Mouse (Mus musculus) intestine, postnatal 0 days (tissue): ENCODE results near the gene Aars2. TPM values are rescaled to one million over a fixed set of nuclear protein-coding genes. Genes with fewer than 3 reads are reported as not detected.
A peak's percentile ranks its signal among the peaks of the same experiment; 100 is the strongest.

Source experiments
- ATAC-seq: fragments of 200-750 bp; cut with Nextera tagmentation; 2 replicates; pipeline ENCODE4 v1.8.0; 2017; ENCODE audit warnings: mild to moderate bottlenecking, moderate TSS enrichment, moderate library complexity
- H3K27ac ChIP-seq: fragments of 300-500 bp; sonication (generic); 2 replicates; pipeline ENCODE4 v1.5.1; 2014; ENCODE audit warnings: mild to moderate bottlenecking, low read depth, low read length, moderate library complexity
- H3K27me3 ChIP-seq: fragments of 300-500 bp; sonication (generic); replicated peaks from 2 replicates; pipeline ENCODE4 v1.6.1; 2014; ENCODE audit warnings: low read length, mixed read lengths; ENCODE audit not compliant: control insufficient read depth, insufficient read depth
- H3K36me3 ChIP-seq: fragments of 300-500 bp; sonication (generic); 2 replicates; pipeline ENCODE4 v1.6.1; 2014; ENCODE audit warnings: mild to moderate bottlenecking, moderate library complexity; ENCODE audit not compliant: control insufficient read depth, insufficient read depth
- H3K4me1 ChIP-seq: fragments of 300-500 bp; sonication (generic); replicated peaks from 2 replicates; pipeline ENCODE4 v1.6.1; 2014; ENCODE audit warnings: antibody characterized with exemption, low read length, mixed read lengths; ENCODE audit not compliant: control insufficient read depth, insufficient read depth
- H3K4me2 ChIP-seq: fragments of 300-500 bp; sonication (generic); replicated peaks from 2 replicates; pipeline ENCODE4 v1.6.1; 2014; ENCODE audit warnings: low read depth, mild to moderate bottlenecking, moderate library complexity
- H3K4me3 ChIP-seq: fragments of 300-500 bp; sonication (generic); 2 replicates; pipeline ENCODE4 v1.5.1; 2014; ENCODE audit warnings: low read depth, low read length
- H3K9ac ChIP-seq: fragments of 300-500 bp; sonication (generic); 2 replicates; pipeline ENCODE4 v1.6.1; 2014; ENCODE audit warnings: mild to moderate bottlenecking, low read depth, low read length
- H3K9me3 ChIP-seq: fragments of 300-500 bp; sonication (generic); 2 replicates; pipeline ENCODE4 v1.6.1; 2016; ENCODE audit warnings: mixed run types; ENCODE audit not compliant: control insufficient read depth
- CTCF ChIP-seq: sonication (generic); IDR thresholded peaks from 2 replicates; pipeline ENCODE4 v1.5.1; 2016; ENCODE audit warnings: low read depth, mild to moderate bottlenecking, control low read depth, antibody characterized with exemption, moderate library complexity
- WGBS: fragments of 180-500 bp; shearing (Covaris S2); extraction: QIAGEN DNeasy Blood & Tissue Kit; methylation state at CpG from one replicate; pipeline ENCODE4 v1.1.7; 2014; 5-methylcytosine and 5-hydroxymethylcytosine counted together
- polyA plus RNA-seq: library from polyadenylated mRNA; unstranded; fragments of >200 nt; fragmentation: Nextera tagmentation; extraction: Ambion mirVana; gene quantifications from 2 replicates; pipeline ENCODE4 v1.2.1, GENCODE M21; 2015

Aars2 gene
- polyA plus RNA-seq, 1 experiment from 2014 or later = 4.0 TPM

DNA sequence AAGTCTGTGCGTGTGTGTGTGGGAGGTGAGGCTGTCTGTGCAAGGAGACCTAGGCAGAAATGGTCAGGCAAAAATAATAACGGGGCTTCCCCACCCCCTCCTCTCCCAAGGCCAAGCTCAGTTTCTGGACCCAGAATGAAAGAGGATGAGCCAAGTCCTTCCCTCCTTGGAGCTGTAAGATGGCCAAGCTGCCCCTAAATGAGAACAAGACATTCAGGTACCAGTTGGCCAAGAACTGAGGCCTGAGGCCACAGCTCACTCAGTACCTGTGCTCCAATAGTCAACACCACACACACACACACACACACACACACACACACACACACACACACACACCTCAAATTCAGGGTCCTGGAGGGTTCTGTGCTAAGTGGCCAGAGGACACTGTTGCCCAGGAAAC is 36.1 kb downstream of the Aars2 start:
- Histone ChIP-seq H3K4me3 (no peak overlapping the region), H3K4me1 (no peaks in the 10 kb centered on the region), H3K27ac (no peak overlapping the region), H3K36me3 (peaks cover 3% of the 10 kb centered on the region; the same call in 1 of the 2 replicates), H3K27me3 (peaks cover 59% of the 10 kb centered on the region), H3K9me3 (no peaks in the 10 kb centered on the region), H3K9ac (no peak overlapping the region), H3K4me2 (no peak overlapping the region)
- no peak for TF ChIP-seq CTCF
- WGBS = 59% methylated on average over 2 of the region's 2 CpGs
- no peak for ATAC-seq

DNA sequence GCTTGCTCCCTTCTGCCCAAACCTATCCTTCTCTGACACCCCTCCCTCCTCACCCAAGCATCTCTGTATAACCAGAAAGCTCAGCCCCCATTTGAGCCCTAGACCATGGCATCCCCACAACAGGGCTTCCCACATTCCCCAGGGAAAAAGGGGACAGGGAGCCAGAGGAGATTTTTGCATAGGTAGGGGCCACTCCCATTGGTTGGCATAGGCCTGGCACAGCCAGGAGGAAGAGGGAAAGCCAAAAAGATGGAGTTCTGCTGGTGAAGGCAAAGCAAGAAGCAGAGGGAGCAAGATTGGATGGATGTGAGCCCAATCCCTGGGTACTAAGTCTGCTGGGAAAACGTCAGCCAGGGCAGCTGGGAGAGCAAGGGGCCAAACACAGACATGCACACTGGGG is 36.5 kb downstream of the Aars2 start:
- ATAC-seq = no peak
- Histone ChIP-seq H3K27me3 (peaks cover 63% of the 10 kb centered on the region), H3K36me3 (peaks cover 3% of the 10 kb centered on the region; the same call in 1 of the 2 replicates), H3K9me3 (no peaks in the 10 kb centered on the region), H3K9ac (no peak overlapping the region), H3K4me3 (no peak overlapping the region), H3K4me1 (no peaks in the 10 kb centered on the region), H3K4me2 (no peak overlapping the region), H3K27ac (no peak overlapping the region)
- no peak for TF ChIP-seq CTCF
- WGBS = 65% methylated on average over 1 of the region's 1 CpGs

DNA sequence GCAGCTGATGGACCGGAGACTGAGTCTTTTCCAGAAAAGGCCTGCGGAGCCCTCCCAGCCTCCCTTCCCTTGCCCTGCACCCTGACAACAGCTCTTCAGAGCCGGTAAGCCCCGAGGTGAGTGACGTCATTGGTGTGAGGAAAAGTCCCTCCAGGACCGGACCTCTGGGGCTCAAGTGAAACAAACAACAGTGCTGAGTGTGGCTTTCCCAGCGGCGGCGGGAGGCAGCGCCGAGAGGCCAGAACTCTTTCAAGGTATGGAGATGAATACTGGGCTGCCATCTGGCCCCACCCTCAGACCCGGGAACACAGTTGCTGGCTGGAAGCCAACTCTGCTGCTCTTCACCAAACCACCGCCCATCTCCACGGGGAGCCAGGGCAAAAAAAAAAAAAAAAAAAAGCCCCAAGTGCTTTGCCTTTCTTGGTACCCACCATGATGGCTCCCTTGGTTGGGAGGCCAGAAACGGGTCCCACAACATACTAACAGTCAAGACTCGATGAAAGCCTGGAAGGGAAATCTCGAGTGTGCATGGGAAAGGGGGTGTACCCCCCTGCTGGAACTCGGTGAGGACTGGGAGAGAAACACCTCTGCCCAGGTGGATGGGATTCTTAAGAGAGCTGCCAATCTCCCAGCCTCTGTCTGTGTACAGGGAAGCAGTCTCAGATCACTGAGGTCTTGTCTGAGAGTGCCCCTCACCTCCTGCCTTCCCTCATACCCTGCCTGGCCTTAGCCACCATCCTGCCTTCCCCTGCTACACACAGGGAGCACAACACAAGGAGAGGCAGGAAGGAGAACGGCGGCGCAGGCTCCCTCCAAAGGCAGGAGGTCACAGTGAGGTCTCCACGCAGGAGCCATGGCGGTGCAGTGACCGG is 37.6 kb downstream of the Aars2 start:
- WGBS = 27% methylated on average over 24 of the region's 24 CpGs
- no peak overlapping the region for H3K9ac ChIP-seq
- H3K4me3 ChIP-seq = no peak overlapping the region
- H3K27me3 ChIP-seq = peaks cover 74% of the 10 kb centered on the region
- H3K36me3 ChIP-seq = peaks cover 3% of the 10 kb centered on the region; the same call in 1 of the 2 replicates
- H3K4me1 ChIP-seq = no peaks in the 10 kb centered on the region
- TF ChIP-seq CTCF = no peak
- no peaks in the 10 kb centered on the region for H3K9me3 ChIP-seq
- H3K4me2 ChIP-seq = 0 out of 2 replicates have a peak overlapping the region, but pooled peaks have one; percentile 35
- no peak overlapping the region for H3K27ac ChIP-seq
- no peak for ATAC-seq

DNA sequence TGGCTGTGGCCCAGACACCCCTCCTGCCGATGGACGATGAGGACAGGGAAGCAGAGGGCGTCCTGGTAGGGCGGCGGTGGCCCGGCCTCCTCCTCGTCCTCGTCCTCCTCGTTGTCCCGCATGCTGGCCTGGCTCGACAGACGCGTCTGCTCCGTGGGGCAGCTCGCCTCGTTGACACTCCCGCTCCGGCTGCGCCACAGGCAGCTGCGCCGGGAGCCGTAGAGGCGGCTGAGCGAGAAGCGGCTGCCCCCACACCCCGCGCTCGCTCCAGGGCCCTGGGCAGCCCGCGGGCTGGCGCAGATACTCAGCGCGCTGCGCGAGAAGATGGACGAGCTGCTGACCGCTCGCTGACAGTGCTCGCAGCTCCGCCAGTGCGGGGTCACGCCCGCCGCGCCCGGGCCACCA is 38.2 kb downstream of the Aars2 start:
- Histone ChIP-seq H3K36me3 (peaks cover 3% of the 10 kb centered on the region; the same call in 1 of the 2 replicates), H3K4me3 (peak overlapping the region; percentile 24), H3K27me3 (peaks cover 77% of the 10 kb centered on the region), H3K9me3 (no peaks in the 10 kb centered on the region), H3K4me1 (no peaks in the 10 kb centered on the region), H3K27ac (no peak overlapping the region), H3K4me2 (peak overlapping the region; percentile 35), H3K9ac (no peak overlapping the region)
- ATAC-seq = no peak
- WGBS = 28% methylated on average over 46 of the region's 46 CpGs
- no peak for TF ChIP-seq CTCF

DNA sequence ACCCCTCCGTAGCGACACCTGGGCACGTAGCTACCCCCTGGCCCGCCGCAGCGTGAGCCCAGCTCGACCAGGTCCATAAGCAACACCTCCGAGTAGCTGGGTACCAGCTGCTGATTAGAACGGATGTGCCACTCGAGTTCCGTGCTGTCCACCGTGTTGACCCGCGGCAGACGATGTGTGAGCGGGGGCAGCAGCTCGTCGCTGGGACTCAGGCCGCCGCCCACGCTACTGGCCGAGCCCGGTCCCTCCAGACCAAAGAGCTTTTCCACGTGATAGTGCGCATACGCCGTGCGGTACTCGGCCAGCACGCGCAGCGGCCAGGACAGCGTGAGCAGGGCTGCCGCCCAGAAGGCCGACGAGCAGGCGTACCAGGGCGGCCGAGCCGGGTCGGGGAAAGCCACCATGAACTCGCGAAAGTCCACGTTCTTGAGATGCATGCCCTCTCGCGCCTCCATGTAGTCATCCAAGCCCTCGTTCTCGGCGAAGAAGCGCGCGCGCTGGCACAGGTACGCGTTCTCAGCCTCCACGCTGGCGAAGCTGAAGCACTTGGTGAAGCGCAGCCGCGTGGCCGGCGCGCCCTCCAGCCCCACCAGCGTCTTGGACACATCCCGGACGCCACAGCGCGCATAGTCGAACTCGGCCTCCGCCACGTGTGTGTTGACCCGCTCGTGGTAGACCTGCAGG is 38.8 kb downstream of the Aars2 start:
- peaks cover 80% of the 10 kb centered on the region for H3K27me3 ChIP-seq
- no peaks in the 10 kb centered on the region for H3K4me1 ChIP-seq
- WGBS = 17% methylated on average over 74 of the region's 74 CpGs
- TF ChIP-seq CTCF = no peak
- no peak overlapping the region for H3K27ac ChIP-seq
- H3K4me2 ChIP-seq = peak overlapping the region; percentile 35
- H3K4me3 ChIP-seq = peak overlapping the region; percentile 24
- no peak overlapping the region for H3K9ac ChIP-seq
- ATAC-seq = no peak
- peaks cover 3% of the 10 kb centered on the region; the same call in 1 of the 2 replicates for H3K36me3 ChIP-seq
- no peaks in the 10 kb centered on the region for H3K9me3 ChIP-seq

DNA sequence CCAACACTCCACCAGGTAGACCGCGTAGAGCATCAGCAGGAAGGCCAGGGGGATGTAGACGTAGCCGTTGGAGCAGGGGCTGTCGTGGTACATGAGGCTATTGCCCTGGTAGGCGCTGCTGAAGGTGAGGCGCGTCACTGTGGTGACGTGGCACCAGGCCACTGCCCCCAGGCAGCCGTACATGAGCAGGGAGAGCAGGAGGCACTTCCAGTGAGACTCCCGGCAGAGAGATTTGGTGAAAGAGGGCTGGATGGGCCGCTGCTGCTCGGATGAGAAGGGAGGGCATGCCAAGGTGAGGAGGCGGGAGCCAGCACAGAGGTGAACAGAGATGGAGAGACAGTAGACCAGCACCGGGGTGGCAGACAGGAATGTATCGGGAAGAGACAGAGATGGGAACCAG is 40.3 kb downstream of the Aars2 start:
- Histone ChIP-seq H3K27ac (no peak overlapping the region), H3K4me1 (no peaks in the 10 kb centered on the region), H3K9ac (no peak overlapping the region), H3K9me3 (no peaks in the 10 kb centered on the region), H3K4me2 (no peak overlapping the region), H3K27me3 (peaks cover 84% of the 10 kb centered on the region), H3K36me3 (peaks cover 3% of the 10 kb centered on the region; the same call in 1 of the 2 replicates), H3K4me3 (no peak overlapping the region)
- TF ChIP-seq CTCF = no peak
- no peak for ATAC-seq
- WGBS = 72% methylated on average over 16 of the region's 16 CpGs
